Mouse (Mus musculus) bone marrow macrophage, adult 2 months (primary cell): ENCODE measurements at regions not wholly inside any gene's neighbourhood (a gene's known extent, or its start where the extent isn't known, plus 50 kb on each side); places are given as distances from the start of the nearest gene placed in this dataset.

Experiments
- CTCF ChIP-seq: IDR thresholded peaks from 2 replicates; pipeline ENCODE4 v1.5.1; 2012; ENCODE audit warnings: low read depth, mild to moderate bottlenecking, low read length, moderate library complexity
- POLR2A ChIP-seq: IDR thresholded peaks from 2 replicates; pipeline ENCODE4 v1.6.1; 2012; ENCODE audit warnings: mild to moderate bottlenecking, low read depth, low read length, borderline replicate concordance

DNA sequence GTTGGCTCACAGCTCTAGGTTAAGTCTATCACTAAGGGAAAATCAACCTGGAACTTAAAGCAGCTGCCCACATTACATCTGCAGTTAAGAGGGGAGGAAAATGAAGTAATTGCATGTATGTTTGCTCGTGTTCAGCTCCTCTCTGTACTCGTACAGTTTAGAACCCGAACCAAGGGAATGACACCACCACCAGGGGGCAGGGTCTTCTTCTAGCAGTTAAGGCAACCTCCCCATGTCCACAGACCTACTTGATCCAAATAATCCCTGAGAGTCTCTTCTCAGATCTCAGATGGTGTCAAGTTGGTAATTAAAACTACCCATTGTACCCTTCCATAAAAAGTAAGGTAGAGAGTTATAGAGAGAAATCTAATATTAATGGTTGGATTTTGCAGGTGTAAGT is 111.3 kb upstream of the Card11 start:
- no peak for TF ChIP-seq CTCF
- TF ChIP-seq POLR2A: no peak
